Mouse (Mus musculus) liver, adult 2 months (tissue): ENCODE measurements at regions not wholly inside any gene's neighbourhood (a gene's known extent, or its start where the extent isn't known, plus 50 kb on each side); places are given as distances from the start of the nearest gene placed in this dataset.

Source experiments
- DNase-seq: peaks from one replicate; pipeline ENCODE4 v3.0.0-alpha.2; 2011; ENCODE audit warnings: low read depth, low spot score; ENCODE audit errors: extremely low read depth
- H3K27ac ChIP-seq: fragments of 200-500 bp; replicated peaks from 2 replicates; pipeline ENCODE4 v1.5.1; 2012; ENCODE audit warnings: low read depth, mild to moderate bottlenecking, control low read depth, inconsistent platforms, low read length; ENCODE audit not compliant: insufficient read depth
- H3K27me3 ChIP-seq: fragments of 200-500 bp; 2 replicates; pipeline ENCODE4 v1.6.1; 2012; ENCODE audit warnings: mild to moderate bottlenecking, moderate library complexity, low read length, inconsistent platforms; ENCODE audit not compliant: control insufficient read depth, insufficient read depth
- H3K36me3 ChIP-seq: fragments of 200-500 bp; 2 replicates; pipeline ENCODE4 v1.6.1; 2012; ENCODE audit warnings: low read length, inconsistent platforms; ENCODE audit not compliant: control insufficient read depth, insufficient read depth
- H3K4me1 ChIP-seq: fragments of 200-500 bp; 2 replicates; pipeline ENCODE4 v1.6.1; 2011; ENCODE audit warnings: low read length; ENCODE audit not compliant: control insufficient read depth, insufficient read depth
- H3K4me3 ChIP-seq: fragments of 200-500 bp; 2 replicates; pipeline ENCODE4 v1.5.1; 2011; ENCODE audit warnings: low read depth, mild to moderate bottlenecking, control low read depth, low read length, moderate library complexity; ENCODE audit not compliant: insufficient read depth
- H3K79me2 ChIP-seq: fragments of 200-500 bp; 2 replicates; pipeline ENCODE4 v1.6.1; 2012; ENCODE audit warnings: inconsistent platforms, mild to moderate bottlenecking, low read length, moderate library complexity; ENCODE audit not compliant: control insufficient read depth, insufficient read depth
- H3K9ac ChIP-seq: fragments of 200-500 bp; 2 replicates; pipeline ENCODE4 v1.6.1; 2012; ENCODE audit warnings: low read depth, mild to moderate bottlenecking, control low read depth, inconsistent platforms, low read length
- CTCF ChIP-seq: fragments of 200-500 bp; IDR thresholded peaks from 2 replicates; pipeline ENCODE4 v1.5.1; 2011; ENCODE audit warnings: low read depth, low read length, control low read depth
- POLR2A ChIP-seq: fragments of 200-500 bp; IDR thresholded peaks from 2 replicates; pipeline ENCODE4 v1.6.1; 2011; ENCODE audit warnings: low read length, control low read depth; ENCODE audit not compliant: insufficient read depth; ENCODE audit errors: extremely low read depth
- WGBS: fragments of 180-500 bp; shearing (Covaris S2); methylation state at CpG from one replicate; pipeline ENCODE4 v1.1.7; 2018; 5-methylcytosine and 5-hydroxymethylcytosine counted together

DNA sequence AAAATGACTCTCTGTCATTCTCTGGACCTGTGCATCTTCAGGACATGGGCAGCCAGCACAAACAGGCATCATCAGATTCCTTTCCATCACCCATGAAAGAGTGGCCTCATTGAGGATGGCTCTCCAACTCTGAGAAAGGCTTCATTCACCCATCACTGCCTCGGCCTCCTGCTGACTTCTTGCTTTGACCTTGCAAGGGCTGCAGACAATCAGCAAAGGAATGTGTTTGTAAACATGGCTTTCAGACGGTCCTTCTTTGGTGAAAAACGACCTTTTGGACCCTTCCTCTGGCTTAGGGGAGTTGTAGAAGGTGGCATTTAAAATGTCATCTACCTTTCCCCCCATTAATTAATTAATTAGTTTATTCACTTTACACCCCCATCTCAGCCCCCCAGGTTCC is 134.3 kb downstream of the Moxd1 start:
- no peak overlapping the region for H3K9ac ChIP-seq
- no peak overlapping the region for H3K27ac ChIP-seq
- H3K27me3 ChIP-seq: no peaks in the 10 kb centered on the region
- peaks cover 5% of the 10 kb centered on the region; the same call in 1 of the 2 replicates for H3K4me1 ChIP-seq
- no peak overlapping the region for H3K4me3 ChIP-seq
- no peak for DNase-seq
- H3K79me2 ChIP-seq: no peaks in the 10 kb centered on the region
- 26% methylated on average over 3 of the region's 3 CpGs for WGBS
- H3K36me3 ChIP-seq: no peaks in the 10 kb centered on the region
- TF ChIP-seq POLR2A (no peak), CTCF (no peak)

- no peak for TF ChIP-seq POLR2A
- TF ChIP-seq CTCF: no peak
- Histone ChIP-seq H3K9ac (no peak overlapping the region), H3K79me2 (no peaks in the 10 kb centered on the region), H3K4me3 (no peak overlapping the region), H3K27me3 (no peaks in the 10 kb centered on the region), H3K27ac (no peak overlapping the region), H3K4me1 (peaks cover 5% of the 10 kb centered on the region; the same call in 1 of the 2 replicates), H3K36me3 (no peaks in the 10 kb centered on the region)
- 20% methylated on average over 3 of the region's 3 CpGs for WGBS
- DNase-seq: peak; percentile 73
Observed at GRCm38 (mm10) chr10:24361424-24361823, 138.1 kb downstream of the Moxd1 start.

- no peak overlapping the region for H3K9ac ChIP-seq
- no peaks in the 10 kb centered on the region for H3K27me3 ChIP-seq
- peaks cover 5% of the 10 kb centered on the region; the same call in 1 of the 2 replicates for H3K4me1 ChIP-seq
- H3K36me3 ChIP-seq: no peaks in the 10 kb centered on the region
- TF ChIP-seq CTCF (no peak), POLR2A (no peak)
- H3K79me2 ChIP-seq: no peaks in the 10 kb centered on the region
- WGBS: 85% methylated on average over 5 of the region's 5 CpGs
- H3K27ac ChIP-seq: no peak overlapping the region
- H3K4me3 ChIP-seq: no peak overlapping the region
- no peak for DNase-seq
Observed at GRCm38 (mm10) chr10:24365369-24365768, 142.1 kb downstream of the Moxd1 start.

DNA sequence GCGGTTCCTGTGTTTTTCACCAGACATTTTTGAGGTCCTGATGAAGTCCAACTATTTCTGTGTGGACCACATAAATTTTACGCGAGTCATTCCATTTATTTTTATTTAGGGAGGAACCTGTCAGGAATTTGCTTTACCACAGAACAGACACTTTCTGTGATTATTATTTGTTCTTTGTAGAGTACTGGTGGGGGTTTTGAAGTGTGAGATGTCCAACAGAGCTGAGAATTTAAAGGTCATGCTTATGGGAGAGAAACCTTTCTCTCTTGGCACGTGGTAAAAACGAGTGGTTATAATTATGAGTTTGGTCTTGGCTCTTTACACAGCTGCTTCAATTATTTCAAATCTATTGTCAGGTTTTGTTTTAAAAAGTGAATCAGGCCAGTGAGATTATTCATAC is 143.7 kb downstream of the Moxd1 start:
- H3K79me2 ChIP-seq: no peaks in the 10 kb centered on the region
- 92% methylated on average over 5 of the region's 5 CpGs for WGBS
- H3K27ac ChIP-seq: no peak overlapping the region
- H3K4me3 ChIP-seq: no peak overlapping the region
- peaks cover 2% of the 10 kb centered on the region; the same call in 1 of the 2 replicates for H3K4me1 ChIP-seq
- H3K27me3 ChIP-seq: no peaks in the 10 kb centered on the region
- H3K36me3 ChIP-seq: no peaks in the 10 kb centered on the region
- H3K9ac ChIP-seq: no peak overlapping the region
- TF ChIP-seq CTCF (no peak), POLR2A (no peak)
- DNase-seq: no peak

GRCm38 (mm10) chr10:24373957-24374356 is 150.6 kb downstream of the Moxd1 start:
- TF ChIP-seq CTCF (no peak), POLR2A (no peak)
- Histone ChIP-seq H3K27me3 (no peaks in the 10 kb centered on the region), H3K9ac (no peak overlapping the region), H3K27ac (no peak overlapping the region), H3K79me2 (no peaks in the 10 kb centered on the region), H3K36me3 (no peaks in the 10 kb centered on the region), H3K4me1 (peaks cover 2% of the 10 kb centered on the region; the same call in 1 of the 2 replicates), H3K4me3 (no peak overlapping the region)
- DNase-seq: no peak
- WGBS: 73% methylated on average over 6 of the region's 6 CpGs

GRCm38 (mm10) chr10:24379291-24379690 is 156.0 kb downstream of the Moxd1 start:
- WGBS: 15% methylated on average over 5 of the region's 5 CpGs
- no peak overlapping the region for H3K4me3 ChIP-seq
- H3K27me3 ChIP-seq: no peaks in the 10 kb centered on the region

More at GRCm38 (mm10) chr10:24379291-24379690, 156.0 kb downstream of the Moxd1 start:
- TF ChIP-seq CTCF (no peak), POLR2A (no peak)
- no peak for DNase-seq
- H3K4me1 ChIP-seq: peaks cover 5% of the 10 kb centered on the region; the same call in 1 of the 2 replicates
- no peaks in the 10 kb centered on the region for H3K79me2 ChIP-seq
- no peak overlapping the region for H3K27ac ChIP-seq
- H3K9ac ChIP-seq: no peak overlapping the region
- no peaks in the 10 kb centered on the region for H3K36me3 ChIP-seq
